Mouse (Mus musculus) heart, embryonic 16.5 days (tissue): ENCODE data around the gene Maats1. TPM values are rescaled to one million over a fixed set of nuclear protein-coding genes. Genes with fewer than 3 reads are reported as not detected.

ENCODE experiments used
- ATAC-seq: fragments of 200-750 bp; cut with Nextera tagmentation; replicated peaks from 2 replicates; pipeline ENCODE4 v1.8.0; 2017; ENCODE audit warnings: moderate number of reproducible peaks; ENCODE audit not compliant: insufficient read depth, low FRiP score; ENCODE audit errors: extremely low read depth
- H3K27ac ChIP-seq: fragments of 300-500 bp; sonication (generic); 2 replicates; pipeline ENCODE4 v1.5.1; 2014; ENCODE audit warnings: mild to moderate bottlenecking, low read length, control low read depth, moderate library complexity
- H3K27me3 ChIP-seq: fragments of 300-500 bp; sonication (generic); 2 replicates; pipeline ENCODE4 v1.6.1; 2014; ENCODE audit warnings: low read length, mixed read lengths; ENCODE audit not compliant: control insufficient read depth, insufficient read depth
- H3K36me3 ChIP-seq: fragments of 300-500 bp; sonication (generic); 2 replicates; pipeline ENCODE4 v1.6.1; 2014; ENCODE audit not compliant: control insufficient read depth, insufficient read depth
- H3K4me1 ChIP-seq: fragments of 300-500 bp; sonication (generic); 2 replicates; pipeline ENCODE4 v1.6.1; 2014; ENCODE audit warnings: low read length, mixed read lengths; ENCODE audit not compliant: control insufficient read depth, insufficient read depth
- H3K4me2 ChIP-seq: fragments of 300-500 bp; sonication (generic); 2 replicates; pipeline ENCODE4 v1.6.1; 2014; ENCODE audit warnings: low read depth, mild to moderate bottlenecking, control low read depth, low read length
- H3K4me3 ChIP-seq: fragments of 300-500 bp; sonication (generic); 2 replicates; pipeline ENCODE4 v1.5.1; 2014; ENCODE audit warnings: mild to moderate bottlenecking, control low read depth, low read length
- H3K9ac ChIP-seq: fragments of 300-500 bp; sonication (generic); 2 replicates; pipeline ENCODE4 v1.6.1; 2014; ENCODE audit warnings: low read length, control low read depth
- H3K9me3 ChIP-seq: fragments of 300-500 bp; sonication (generic); replicated peaks from 2 replicates; pipeline ENCODE4 v1.6.1; 2016; ENCODE audit warnings: low read length; ENCODE audit not compliant: control insufficient read depth
- WGBS: fragments of 180-500 bp; shearing (Covaris S2); extraction: QIAGEN DNeasy Blood & Tissue Kit; methylation state at CpG from one replicate; pipeline ENCODE4 v1.1.7; 2014; 5-methylcytosine and 5-hydroxymethylcytosine counted together
- polyA plus RNA-seq: library from polyadenylated mRNA; unstranded; fragments of >200 nt; fragmentation: Nextera tagmentation; extraction: Ambion mirVana; gene quantifications from 2 replicates; pipeline ENCODE4 v1.2.1, GENCODE M21; 2015

Maats1 gene
- polyA plus RNA-seq, 1 experiment from 2014 or later = 0.12 TPM

DNA sequence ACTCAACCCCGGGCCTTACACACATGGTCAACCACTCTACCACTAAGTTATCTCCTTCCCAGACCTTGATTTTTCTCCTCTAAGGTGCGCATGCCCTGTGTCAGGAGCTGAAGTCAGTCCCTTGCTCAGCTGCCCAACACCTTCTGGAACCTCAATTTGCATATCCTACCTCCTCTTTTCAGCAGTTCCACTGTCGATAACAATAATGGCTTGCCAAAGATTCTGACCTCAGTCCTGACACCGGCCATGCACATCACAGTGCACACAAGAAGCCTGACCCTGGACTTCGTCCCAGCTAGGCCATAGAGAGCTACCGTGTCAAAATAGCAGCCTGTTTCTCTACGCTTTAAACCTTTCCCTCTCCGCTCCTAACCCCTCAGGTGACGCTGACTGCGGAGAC, 31.5 kb upstream of the Maats1 start:
- 63% methylated on average over 10 of the region's 10 CpGs for WGBS
- Histone ChIP-seq H3K27me3 (no peaks in the 10 kb centered on the region), H3K4me3 (no peak overlapping the region), H3K9ac (no peak overlapping the region; the same call in 1 of the 2 replicates), H3K36me3 (peaks cover 37% of the 10 kb centered on the region), H3K4me1 (peaks cover 71% of the 10 kb centered on the region), H3K27ac (peak overlapping the region; percentile 9), H3K4me2 (peak overlapping the region; percentile 27; the same call in 1 of the 2 replicates), H3K9me3 (no peaks in the 10 kb centered on the region)
- ATAC-seq = no peak

DNA sequence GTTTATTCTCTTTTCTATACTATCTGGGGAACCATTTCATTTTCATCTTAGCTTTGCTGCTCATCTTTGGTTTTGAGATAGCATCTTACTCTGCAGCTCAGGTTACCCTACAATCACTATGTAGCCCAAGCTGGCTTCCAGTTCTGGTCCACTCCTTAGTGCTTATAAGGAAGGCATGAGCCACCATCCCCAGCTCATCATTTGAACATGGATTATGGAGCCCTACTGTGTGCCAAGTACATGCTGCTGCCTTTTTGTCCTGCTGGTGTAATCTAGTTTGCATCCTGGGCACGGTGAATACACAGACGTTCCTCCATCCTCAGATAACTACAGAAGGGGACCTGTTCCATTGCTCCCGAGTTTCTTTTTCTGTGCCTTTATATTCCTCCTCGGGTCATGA, 30.9 kb upstream of the Maats1 start:
- Histone ChIP-seq H3K4me1 (peaks cover 74% of the 10 kb centered on the region), H3K9me3 (no peaks in the 10 kb centered on the region), H3K27ac (no peak overlapping the region), H3K4me3 (no peak overlapping the region), H3K27me3 (no peaks in the 10 kb centered on the region), H3K36me3 (peaks cover 35% of the 10 kb centered on the region), H3K4me2 (no peak overlapping the region; the same call in 1 of the 2 replicates), H3K9ac (no peak overlapping the region; the same call in 1 of the 2 replicates)
- no peak for ATAC-seq
- 71% methylated on average over 4 of the region's 4 CpGs for WGBS

DNA sequence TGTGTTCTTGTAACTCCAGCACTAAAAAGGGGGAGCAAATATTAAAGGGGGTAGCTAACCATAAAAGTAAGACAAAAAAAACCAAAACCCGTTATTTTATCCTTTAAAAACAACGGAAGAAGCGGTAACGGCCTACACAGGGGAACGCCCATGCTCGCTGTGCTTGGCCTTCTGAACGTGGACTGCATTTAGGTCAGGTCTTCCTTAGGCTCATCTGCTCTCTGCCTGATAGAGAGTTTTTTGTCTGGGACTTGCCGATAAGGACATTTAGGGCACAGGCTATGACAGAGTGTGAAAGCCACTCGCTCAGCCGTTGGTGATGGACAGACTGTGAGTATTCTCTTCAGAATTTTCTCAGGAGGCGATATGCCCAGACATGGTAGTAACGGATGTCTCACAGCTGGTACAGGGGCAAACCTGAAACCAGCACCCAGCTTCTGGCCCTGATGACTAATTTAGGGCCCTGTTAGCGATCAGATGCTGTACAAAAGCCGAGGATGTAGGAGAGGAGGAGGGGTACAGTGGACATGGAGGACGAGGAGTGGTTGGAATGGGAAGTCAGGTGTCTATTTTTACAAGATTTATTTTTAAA, 29.9 kb upstream of the Maats1 start:
- peak overlapping the region; percentile 19; the same call in 1 of the 2 replicates for H3K4me2 ChIP-seq
- peaks cover 28% of the 10 kb centered on the region for H3K36me3 ChIP-seq
- no peak for ATAC-seq
- WGBS = 62% methylated on average over 15 of the region's 15 CpGs
- H3K4me1 ChIP-seq = peaks cover 74% of the 10 kb centered on the region
- H3K9ac ChIP-seq = 0 out of 2 replicates have a peak overlapping the region, but pooled peaks have one; percentile 3
- no peak overlapping the region; the same call in 1 of the 2 replicates for H3K27ac ChIP-seq
- H3K27me3 ChIP-seq = no peaks in the 10 kb centered on the region
- H3K4me3 ChIP-seq = no peak overlapping the region
- H3K9me3 ChIP-seq = no peaks in the 10 kb centered on the region

DNA sequence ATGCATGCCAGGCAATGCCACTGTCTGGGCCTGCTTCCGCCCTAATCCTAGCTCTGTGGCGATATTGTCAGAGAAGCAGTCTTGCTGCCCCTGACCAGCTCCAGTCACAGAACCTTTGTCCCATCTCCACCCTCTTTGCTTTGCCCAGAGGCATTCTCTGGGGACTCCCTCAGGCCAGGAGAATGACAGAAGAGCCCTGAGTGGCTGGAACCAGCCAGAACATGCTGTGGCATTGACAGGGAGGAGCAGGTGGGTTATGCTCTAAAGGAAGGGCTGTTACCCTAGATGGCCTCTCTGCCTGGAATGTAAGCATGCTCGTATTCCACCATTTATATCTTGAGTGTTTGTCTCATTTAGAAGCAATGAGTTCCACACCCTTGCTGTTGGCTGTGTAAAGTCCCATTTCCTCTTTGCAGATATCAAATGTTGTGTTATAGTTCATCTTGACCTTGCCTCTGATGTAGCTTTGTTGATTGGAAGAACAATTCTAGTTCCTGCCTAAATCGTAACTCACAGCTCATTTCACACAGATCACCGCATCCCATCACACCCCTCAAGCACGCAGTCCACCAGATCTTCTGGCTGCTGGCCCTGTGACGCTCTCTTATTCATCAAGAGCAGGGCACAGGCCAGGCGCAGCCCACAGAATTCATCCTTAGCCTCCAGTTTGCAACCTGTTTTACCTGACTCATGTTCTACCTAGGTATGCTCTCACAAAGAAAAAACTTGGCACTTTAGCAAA, 28.9 kb upstream of the Maats1 start:
- Histone ChIP-seq H3K9me3 (no peaks in the 10 kb centered on the region), H3K4me1 (peaks cover 68% of the 10 kb centered on the region), H3K4me3 (no peak overlapping the region), H3K9ac (peak overlapping the region; percentile 47), H3K36me3 (peaks cover 28% of the 10 kb centered on the region), H3K27ac (peak overlapping the region; percentile 17), H3K27me3 (no peaks in the 10 kb centered on the region), H3K4me2 (peak overlapping the region; percentile 23; the same call in 1 of the 2 replicates)
- ATAC-seq = no peak
- 54% methylated on average over 8 of the region's 8 CpGs for WGBS

DNA sequence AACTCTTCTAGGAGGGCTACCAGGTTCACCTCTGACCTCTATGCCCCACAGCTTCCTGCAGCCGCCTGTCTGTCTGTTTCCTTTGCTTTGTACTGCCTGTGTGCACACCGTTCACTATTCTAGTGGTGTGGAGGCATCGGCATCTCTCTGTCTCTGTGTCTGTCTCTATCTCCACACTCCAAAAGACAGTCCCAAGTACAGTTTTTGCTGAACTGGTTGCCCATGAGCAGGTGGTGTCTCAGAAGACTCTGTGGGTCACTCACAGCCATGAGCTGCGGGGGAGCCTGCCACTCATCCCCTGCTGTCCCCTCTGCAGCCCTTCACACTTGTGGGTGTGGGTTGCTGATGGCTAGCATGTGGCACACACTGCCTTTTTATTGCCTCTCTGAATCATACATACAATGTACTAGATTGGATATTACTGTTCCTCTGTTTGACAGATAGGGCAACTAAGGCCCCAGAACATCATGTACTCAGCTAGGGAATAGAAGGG, 28.1 kb upstream of the Maats1 start:
- no peaks in the 10 kb centered on the region for H3K27me3 ChIP-seq
- no peaks in the 10 kb centered on the region for H3K9me3 ChIP-seq
- peaks cover 61% of the 10 kb centered on the region for H3K4me1 ChIP-seq
- no peak overlapping the region for H3K4me3 ChIP-seq
- H3K27ac ChIP-seq = no peak overlapping the region; the same call in 1 of the 2 replicates
- peaks cover 28% of the 10 kb centered on the region for H3K36me3 ChIP-seq
- H3K9ac ChIP-seq = peak overlapping the region; percentile 47
- H3K4me2 ChIP-seq = peak overlapping the region; percentile 23; the same call in 1 of the 2 replicates
- 59% methylated on average over 4 of the region's 4 CpGs for WGBS
- ATAC-seq = no peak

DNA sequence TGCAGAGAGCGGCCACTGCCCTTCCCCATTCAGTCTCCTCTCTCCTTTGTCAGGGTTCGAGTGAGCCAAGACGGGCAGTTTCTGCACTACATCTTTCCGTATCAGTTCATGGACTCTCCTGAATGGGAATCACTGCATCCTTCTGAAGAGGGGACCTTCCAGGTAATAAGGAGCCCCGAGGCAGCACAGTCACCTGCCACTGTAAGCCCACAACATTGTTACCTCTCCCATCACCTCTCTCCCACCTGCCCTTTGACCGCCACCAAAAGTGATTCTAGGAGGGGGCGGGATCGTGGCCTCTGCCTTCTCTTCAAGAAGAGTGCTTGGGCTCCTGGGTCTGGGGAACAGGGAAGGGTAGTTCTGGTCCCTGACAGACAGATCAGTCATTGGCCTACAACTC, 27.5 kb upstream of the Maats1 start:
- H3K4me1 ChIP-seq = peaks cover 55% of the 10 kb centered on the region
- peak overlapping the region; percentile 59 for H3K4me2 ChIP-seq
- no peaks in the 10 kb centered on the region for H3K27me3 ChIP-seq
- H3K9me3 ChIP-seq = no peaks in the 10 kb centered on the region
- no peak for ATAC-seq
- peaks cover 28% of the 10 kb centered on the region for H3K36me3 ChIP-seq
- H3K27ac ChIP-seq = 0 out of 2 replicates have a peak overlapping the region, but pooled peaks have one; percentile 13
- peak overlapping the region; percentile 38 for H3K9ac ChIP-seq
- H3K4me3 ChIP-seq = peak overlapping the region; percentile 35; the same call in 1 of the 2 replicates
- WGBS = 72% methylated on average over 8 of the region's 8 CpGs

DNA sequence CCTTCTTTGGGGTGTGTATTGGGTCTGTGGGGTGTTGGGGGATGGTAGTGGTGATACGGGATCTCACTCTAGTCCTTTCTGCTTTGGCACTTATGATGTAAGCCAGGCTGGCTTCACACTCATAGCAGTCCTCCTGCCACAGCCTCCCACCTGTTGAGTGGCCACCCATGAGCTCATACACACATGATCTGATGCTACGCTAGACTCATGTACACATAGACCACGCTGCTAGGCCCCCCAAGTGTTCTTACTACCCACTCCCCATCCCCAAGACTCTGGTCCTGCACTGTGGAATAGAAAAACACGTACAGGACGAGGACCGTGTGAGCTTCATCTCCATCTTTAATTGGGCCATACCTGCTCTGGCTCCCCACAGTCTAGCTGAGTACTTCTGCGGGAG, 27.1 kb upstream of the Maats1 start:
- no peak overlapping the region for H3K27ac ChIP-seq
- WGBS = 64% methylated on average over 7 of the region's 7 CpGs
- H3K4me2 ChIP-seq = peak overlapping the region; percentile 59

DNA sequence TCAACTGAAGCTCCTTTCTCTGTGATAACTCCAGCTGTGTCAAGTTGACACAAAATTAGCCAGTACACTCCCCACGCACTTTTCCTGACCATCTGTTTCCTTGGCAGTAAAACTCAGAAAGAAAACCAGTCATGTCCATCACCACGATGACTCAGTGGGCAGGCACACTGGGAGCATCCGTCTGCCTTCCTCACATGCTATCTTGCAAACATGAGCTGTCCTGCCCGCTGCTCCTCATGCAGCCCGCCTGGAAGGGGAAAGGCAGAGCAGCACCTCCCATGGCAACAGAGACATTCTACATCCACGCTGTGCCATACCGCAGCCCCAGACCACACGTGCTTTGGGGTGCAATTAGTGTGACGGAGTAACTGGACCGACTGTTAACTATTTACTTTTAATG, 26.4 kb upstream of the Maats1 start:
- Histone ChIP-seq H3K9me3 (no peaks in the 10 kb centered on the region), H3K4me3 (peak overlapping the region; percentile 35), H3K9ac (peak overlapping the region; percentile 52), H3K27me3 (no peaks in the 10 kb centered on the region), H3K27ac (no peak overlapping the region), H3K4me2 (peak overlapping the region; percentile 59), H3K4me1 (peaks cover 45% of the 10 kb centered on the region), H3K36me3 (peaks cover 19% of the 10 kb centered on the region)
- 28% methylated on average over 10 of the region's 10 CpGs for WGBS
- no peak for ATAC-seq

More for the DNA sequence above, 27.1 kb upstream of the Maats1 start:
- Histone ChIP-seq H3K36me3 (peaks cover 25% of the 10 kb centered on the region), H3K27me3 (no peaks in the 10 kb centered on the region), H3K9ac (peak overlapping the region; percentile 52), H3K4me3 (peak overlapping the region; percentile 35; the same call in 1 of the 2 replicates), H3K4me1 (peaks cover 51% of the 10 kb centered on the region), H3K9me3 (no peaks in the 10 kb centered on the region)
- no peak for ATAC-seq

DNA sequence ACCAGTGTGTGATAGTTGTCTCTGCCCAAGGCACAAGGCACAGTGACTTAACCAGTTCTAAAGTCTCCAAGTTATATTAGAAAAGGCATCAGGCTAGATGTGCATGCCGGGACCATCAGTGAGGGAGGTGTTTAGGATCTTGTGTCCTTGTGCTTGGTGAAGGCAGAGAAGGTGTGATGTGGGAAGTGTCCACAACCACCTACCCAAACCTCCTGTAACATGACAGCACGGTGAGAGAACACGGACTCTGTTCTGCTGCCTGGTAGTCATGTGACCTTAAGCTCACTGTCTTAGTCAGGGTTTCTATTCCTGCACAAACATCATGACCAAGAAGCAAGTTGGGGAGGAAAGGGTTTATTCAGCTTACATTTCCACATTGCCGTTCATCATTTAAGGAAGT, 24.3 kb upstream of the Maats1 start:
- Histone ChIP-seq H3K9ac (peak overlapping the region; percentile 91), H3K9me3 (no peaks in the 10 kb centered on the region), H3K4me1 (peaks cover 33% of the 10 kb centered on the region), H3K4me2 (peak overlapping the region; percentile 68), H3K36me3 (peaks cover 15% of the 10 kb centered on the region), H3K27me3 (no peaks in the 10 kb centered on the region), H3K4me3 (peak overlapping the region; percentile 77), H3K27ac (peak overlapping the region; percentile 99)
- no peak for ATAC-seq
- 35% methylated on average over 4 of the region's 4 CpGs for WGBS
